ENCODE assay signal across 21 mouse cellular contexts in genomic region chr1:132956809-132957208, GRCm38 (mm10).
DNase-seq lines count a peak whose midpoint lies in the region; ATAC-seq and TF ChIP-seq lines count a peak whose summit lies in the region.
"Had no signal": no experiment of that assay in that cellular context is flagged by ENCODE, and none has a peak within 500 bp of the region (broad histone marks: within the 10 kb centered on the region; RNA-seq: fewer than 3 reads in every experiment).

No protein-coding gene starts in this region.

- TF ChIP-seq POLR2A in liver, adult 2 months (IDR thresholded peaks at IDR 0.05; ENCODE audit: extremely low read depth, insufficient read depth, low read length) = no peak

- no peaks in the 10 kb centered on the region for H3K36me3 ChIP-seq in liver, adult 2 months (ENCODE audit: control insufficient read depth, insufficient read depth, low read length)
- H3K36me3 ChIP-seq in liver, embryonic 13.5 days = no peaks in the 10 kb centered on the region
- no peaks in the 10 kb centered on the region for H3K36me3 ChIP-seq in liver, postnatal 0 days (replicated peaks; ENCODE audit: insufficient read depth, low read length)
- H3K36me3 ChIP-seq: embryonic facial prominence, embryonic 12.5 days; embryonic facial prominence, embryonic 15.5 days; hindbrain, embryonic 12.5 days; hindbrain, embryonic 15.5 days had no signal

- no peaks in the 10 kb centered on the region for H3K9me3 ChIP-seq in liver, embryonic 13.5 days (replicated peaks)
- no peaks in the 10 kb centered on the region for H3K9me3 ChIP-seq in liver, postnatal 0 days (ENCODE audit: low read length)
- H3K9me3 ChIP-seq: embryonic facial prominence, embryonic 12.5 days; embryonic facial prominence, embryonic 15.5 days; hindbrain, embryonic 12.5 days; hindbrain, embryonic 15.5 days had no signal

- no peak overlapping the region for H3K27ac ChIP-seq in liver, adult 2 months (replicated peaks; ENCODE audit: insufficient read depth, low read depth, low read length)
- H3K27ac ChIP-seq in liver, embryonic 13.5 days = peak overlapping the region; percentile 29; the same call in 1 of the 2 replicates
- H3K27ac ChIP-seq in liver, postnatal 0 days (ENCODE audit: low read depth) = no peak overlapping the region
- H3K27ac ChIP-seq: embryonic facial prominence, embryonic 12.5 days; embryonic facial prominence, embryonic 15.5 days; gastrocnemius, adult 2 months; hindbrain, embryonic 12.5 days; hindbrain, embryonic 15.5 days had no signal

- no peaks in the 10 kb centered on the region for H3K79me2 ChIP-seq in liver, adult 2 months (ENCODE audit: control insufficient read depth, insufficient read depth, low read length)

- WGBS in liver, adult 2 months = 37% methylated on average over 5 of the region's 5 CpGs
- 64% methylated on average over 5 of the region's 5 CpGs for WGBS in liver, embryonic 13.5 days (ENCODE audit: insufficient replicate concordance)
- WGBS in liver, postnatal 0 days (ENCODE audit: insufficient replicate concordance) = 59% methylated on average over 5 of the region's 5 CpGs

- no peak overlapping the region for H3K9ac ChIP-seq in liver, adult 2 months (ENCODE audit: low read depth, low read length)
- no peak overlapping the region; the same call in 1 of the 2 replicates for H3K9ac ChIP-seq in liver, embryonic 13.5 days
- no peak overlapping the region for H3K9ac ChIP-seq in liver, postnatal 0 days (replicated peaks)
- H3K9ac ChIP-seq: embryonic facial prominence, embryonic 12.5 days; embryonic facial prominence, embryonic 15.5 days; forebrain, postnatal 0 days; hindbrain, embryonic 12.5 days; hindbrain, embryonic 15.5 days had no signal

- DNase-seq in liver, adult 2 months (ENCODE audit: extremely low read depth, low read depth, low spot score) = peak; percentile 69
- DNase-seq in liver = no peak
- DNase-seq in liver, embryonic 13.5 days = no peak
- no peak for DNase-seq in liver, postnatal 0 days
- DNase-seq in natural killer cell, adult 2 months (ENCODE audit: low spot score in 2 of 2) = no peak
- DNase-seq: adrenal gland, adult 8-10 months; adrenal gland, postnatal 25 days; cerebellum, adult 18-20 months; cerebellum, adult 9-10 months; cerebellum, postnatal 14 days; forebrain, postnatal 0 days; gastrocnemius, adult 2 months; gastrocnemius, postnatal 14 days; heart, adult 11 months had no signal

- TF ChIP-seq CTCF in liver, adult 2 months (IDR thresholded peaks at IDR 0.05; ENCODE audit: low read depth, low read length) = no peak
- no peak for TF ChIP-seq CTCF in liver, postnatal 0 days (IDR thresholded peaks at IDR 0.05; ENCODE audit: low read depth)

- no peaks in the 10 kb centered on the region for H3K27me3 ChIP-seq in liver, adult 2 months (ENCODE audit: control insufficient read depth, insufficient read depth, low read length)
- H3K27me3 ChIP-seq in liver, embryonic 13.5 days = no peaks in the 10 kb centered on the region
- no peaks in the 10 kb centered on the region for H3K27me3 ChIP-seq in liver, postnatal 0 days (ENCODE audit: insufficient read depth, low read length)
- H3K27me3 ChIP-seq: embryonic facial prominence, embryonic 12.5 days; embryonic facial prominence, embryonic 15.5 days; hindbrain, embryonic 12.5 days; hindbrain, embryonic 15.5 days had no signal

- no peak for TF ChIP-seq EP300 in liver, postnatal 0 days (IDR thresholded peaks at IDR 0.05; ENCODE audit: low read depth)

- no peak overlapping the region for H3K4me2 ChIP-seq in liver, embryonic 13.5 days
- no peak overlapping the region for H3K4me2 ChIP-seq in liver, postnatal 0 days (ENCODE audit: low read depth, low read length)
- H3K4me2 ChIP-seq: embryonic facial prominence, embryonic 12.5 days; embryonic facial prominence, embryonic 15.5 days; heart, embryonic 11.5 days; hindbrain, embryonic 12.5 days; hindbrain, embryonic 15.5 days had no signal

- H3K4me3 ChIP-seq in liver, adult 2 months (ENCODE audit: insufficient read depth, low read depth, low read length) = no peak overlapping the region
- no peak overlapping the region for H3K4me3 ChIP-seq in liver, embryonic 13.5 days (replicated peaks)
- no peak overlapping the region for H3K4me3 ChIP-seq in liver, postnatal 0 days (ENCODE audit: low read depth, low read length)
- H3K4me3 ChIP-seq: embryonic facial prominence, embryonic 12.5 days; embryonic facial prominence, embryonic 15.5 days; gastrocnemius, adult 2 months; hindbrain, embryonic 12.5 days; hindbrain, embryonic 15.5 days had no signal

- peak; percentile 61 for ATAC-seq in liver, embryonic 13.5 days (ENCODE audit: low read depth)
- ATAC-seq in liver, postnatal 0 days = peak; percentile 61; the same call in 1 of the 2 replicates
- no peak for ATAC-seq in activated CD4-positive, CD25-positive, alpha-beta regulatory T cell, adult 4 months
- ATAC-seq: forebrain, embryonic 14.5 days; forebrain, postnatal 0 days had no signal

- no peaks in the 10 kb centered on the region for H3K4me1 ChIP-seq in liver, adult 2 months (ENCODE audit: control insufficient read depth, insufficient read depth, low read length)
- H3K4me1 ChIP-seq in liver, embryonic 13.5 days (replicated peaks) = 0 out of 2 replicates have a peak, but pooled peaks cover 2% of the 10 kb centered on the region
- no peaks in the 10 kb centered on the region for H3K4me1 ChIP-seq in liver, postnatal 0 days (ENCODE audit: insufficient read depth)
- H3K4me1 ChIP-seq: embryonic facial prominence, embryonic 12.5 days; embryonic facial prominence, embryonic 15.5 days; hindbrain, embryonic 12.5 days; hindbrain, embryonic 15.5 days had no signal
